Mouse (Mus musculus): ENCODE results near the gene Rpl29.

DNA sequence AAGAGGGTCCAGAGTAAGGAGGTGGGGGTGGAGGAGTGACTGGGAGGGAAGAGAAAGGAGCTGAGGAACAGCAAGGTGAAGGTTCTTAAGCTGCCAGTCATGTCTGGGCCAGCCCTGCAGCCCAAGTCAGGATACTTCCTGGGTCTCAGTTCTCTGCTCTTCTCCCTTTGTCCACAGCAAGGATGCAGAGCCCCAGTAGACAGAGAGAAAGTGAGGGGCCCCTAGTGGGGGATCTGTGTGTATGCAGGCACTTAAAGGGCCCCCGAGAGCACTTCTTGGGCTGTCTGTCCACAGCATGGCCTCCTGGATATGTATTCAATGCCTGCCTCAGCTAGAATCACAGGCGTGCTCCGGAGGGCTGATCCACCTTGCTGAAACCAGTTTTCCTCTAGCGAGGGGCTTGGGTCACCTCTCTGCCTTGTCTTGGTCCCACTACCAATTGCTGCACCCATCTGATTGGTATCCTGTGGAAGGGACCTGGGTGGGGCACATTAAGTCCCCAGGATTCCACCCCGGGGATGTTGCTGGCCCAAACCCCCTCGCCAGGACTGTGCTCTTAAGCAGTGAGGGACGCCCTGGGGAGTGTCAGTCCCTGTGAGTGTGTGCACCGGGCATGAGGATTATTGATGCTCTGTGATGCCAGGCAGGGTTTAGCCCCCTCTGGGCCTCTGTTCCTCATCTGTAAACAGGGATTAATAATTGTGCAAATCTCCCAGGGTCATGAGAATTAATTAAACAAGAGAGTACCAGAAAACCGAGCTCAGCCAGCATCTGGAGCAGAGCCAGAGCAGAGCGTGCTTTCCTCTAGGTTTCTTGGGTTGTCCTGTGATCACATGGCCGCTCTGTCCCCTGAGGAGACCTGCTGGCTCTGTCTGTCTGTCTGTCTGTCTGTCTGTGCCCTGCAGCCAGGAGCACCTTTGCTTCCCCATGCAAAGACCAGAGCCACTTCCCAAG, 34.3 kb upstream of the Rpl29 start:
- TF ChIP-seq GATA1 (IDR thresholded peaks at IDR 0.05; ENCODE audit: borderline replicate concordance, low read length) = no peak
- TF ChIP-seq FLI1 (IDR thresholded peaks at IDR 0.05; ENCODE audit: low read length) = no peak

All from megakaryocyte, embryonic 14.5 days (primary cell).